Mouse (Mus musculus): ENCODE data around the gene Hoxc11.

The Hoxc11 gene

DNA sequence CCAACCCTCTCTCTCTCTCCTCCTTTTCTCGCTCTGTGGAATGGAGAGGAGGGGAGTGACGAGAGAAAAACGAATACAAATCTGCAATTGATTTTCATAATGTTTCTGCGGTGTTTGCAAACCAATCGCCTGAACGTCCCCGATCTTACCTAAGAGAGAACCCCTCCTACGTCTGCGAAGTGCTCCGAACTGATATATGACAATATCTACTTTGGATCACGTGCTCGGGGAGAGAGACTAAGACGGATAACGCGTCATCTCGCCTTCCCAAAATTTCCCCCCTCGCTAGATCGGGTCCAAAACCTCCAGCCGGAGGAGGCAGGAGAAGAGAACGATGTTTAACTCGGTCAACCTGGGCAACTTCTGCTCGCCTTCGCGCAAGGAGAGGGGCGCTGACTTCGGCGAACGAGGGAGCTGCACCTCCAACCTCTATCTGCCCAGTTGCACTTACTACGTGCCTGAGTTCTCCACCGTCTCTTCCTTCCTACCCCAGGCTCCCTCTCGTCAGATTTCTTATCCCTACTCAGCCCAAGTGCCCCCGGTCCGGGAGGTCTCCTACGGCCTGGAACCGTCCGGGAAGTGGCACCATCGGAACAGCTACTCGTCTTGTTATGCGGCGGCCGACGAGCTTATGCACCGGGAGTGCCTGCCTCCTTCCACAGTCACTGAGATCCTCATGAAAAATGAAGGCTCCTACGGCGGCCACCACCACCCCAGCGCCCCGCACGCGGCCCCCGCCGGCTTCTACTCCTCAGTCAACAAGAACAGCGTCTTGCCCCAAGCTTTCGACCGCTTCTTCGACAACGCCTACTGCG is at the start of gene Hoxc11:
Gene Hoxc11 (plus strand): TSS at position 236 of the 815 bp plus-strand sequence.
- no peak for DNase-seq

- DNase-seq, result no peak
These were observed 49.3 kb upstream of the Hoxc11 start for GRCm38 (mm10) chr15:102904946-102905345.

GRCm38 (mm10) chr15:102909536-102909935 is 44.7 kb upstream of the Hoxc11 start:
- no peak for DNase-seq

- DNase-seq, result no peak
These were observed 44.2 kb upstream of the Hoxc11 start for GRCm38 (mm10) chr15:102910038-102910437.

GRCm38 (mm10) chr15:102910496-102911095 is 43.6 kb upstream of the Hoxc11 start:
- DNase-seq, result no peak

DNA sequence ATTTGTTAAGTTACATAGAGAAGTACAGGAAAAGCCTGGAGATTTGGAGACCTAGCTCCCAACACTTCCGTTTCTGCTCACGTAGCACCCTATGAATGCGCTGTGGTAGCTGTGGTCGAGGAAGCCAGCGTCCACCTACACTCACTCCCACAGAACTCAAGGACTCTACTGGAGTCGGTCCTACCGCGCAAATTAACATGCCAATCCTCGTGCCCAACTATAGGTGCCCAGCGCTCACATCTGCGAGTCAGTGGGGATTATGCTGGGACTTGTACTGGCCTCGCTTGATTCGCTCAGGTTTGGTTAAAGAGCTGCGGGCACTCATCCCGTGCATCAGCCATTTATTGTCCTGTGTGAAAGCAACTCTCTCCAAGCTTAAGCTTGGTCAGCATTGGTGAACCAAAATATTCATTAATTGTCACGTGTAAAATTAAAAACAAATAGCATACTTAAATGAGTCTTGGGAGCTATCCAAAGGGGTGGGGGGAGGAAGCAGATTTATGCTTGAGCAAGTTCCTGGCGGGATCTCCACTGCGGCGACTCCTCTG is 41.1 kb upstream of the Hoxc11 start:
- no peak for DNase-seq

DNA sequence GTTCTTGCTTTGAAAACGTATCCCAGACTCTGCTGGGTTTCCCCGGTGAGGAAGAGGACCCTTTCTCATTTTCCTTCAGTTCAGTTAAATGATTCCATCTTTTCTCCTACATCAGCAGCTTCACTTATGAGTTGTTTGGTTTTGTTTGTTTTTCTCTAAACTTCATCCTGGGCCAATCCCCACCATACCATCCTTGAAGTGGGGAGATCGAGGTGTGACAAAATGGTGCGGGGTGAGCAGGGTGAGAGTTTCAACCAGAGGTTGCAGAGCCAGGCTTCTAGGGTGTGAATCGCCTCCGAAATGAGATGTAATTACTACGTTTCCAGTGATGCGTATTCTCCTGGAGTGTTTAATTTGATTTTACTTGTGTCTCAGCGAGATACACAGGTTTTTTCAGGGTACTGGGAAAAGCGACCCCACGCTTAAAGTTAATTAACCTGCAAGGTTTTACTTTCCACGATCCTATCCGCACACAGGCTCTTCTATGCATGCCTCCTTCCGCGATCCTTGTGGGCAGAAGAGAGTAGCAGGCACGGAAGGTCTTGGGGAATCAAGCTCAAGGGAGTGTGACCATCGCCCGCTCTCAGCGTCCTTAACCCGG is 36.2 kb upstream of the Hoxc11 start:
- DNase-seq, result no peak

- no peak for DNase-seq
These were observed 35.5 kb upstream of the Hoxc11 start for GRCm38 (mm10) chr15:102918611-102919265.

DNA sequence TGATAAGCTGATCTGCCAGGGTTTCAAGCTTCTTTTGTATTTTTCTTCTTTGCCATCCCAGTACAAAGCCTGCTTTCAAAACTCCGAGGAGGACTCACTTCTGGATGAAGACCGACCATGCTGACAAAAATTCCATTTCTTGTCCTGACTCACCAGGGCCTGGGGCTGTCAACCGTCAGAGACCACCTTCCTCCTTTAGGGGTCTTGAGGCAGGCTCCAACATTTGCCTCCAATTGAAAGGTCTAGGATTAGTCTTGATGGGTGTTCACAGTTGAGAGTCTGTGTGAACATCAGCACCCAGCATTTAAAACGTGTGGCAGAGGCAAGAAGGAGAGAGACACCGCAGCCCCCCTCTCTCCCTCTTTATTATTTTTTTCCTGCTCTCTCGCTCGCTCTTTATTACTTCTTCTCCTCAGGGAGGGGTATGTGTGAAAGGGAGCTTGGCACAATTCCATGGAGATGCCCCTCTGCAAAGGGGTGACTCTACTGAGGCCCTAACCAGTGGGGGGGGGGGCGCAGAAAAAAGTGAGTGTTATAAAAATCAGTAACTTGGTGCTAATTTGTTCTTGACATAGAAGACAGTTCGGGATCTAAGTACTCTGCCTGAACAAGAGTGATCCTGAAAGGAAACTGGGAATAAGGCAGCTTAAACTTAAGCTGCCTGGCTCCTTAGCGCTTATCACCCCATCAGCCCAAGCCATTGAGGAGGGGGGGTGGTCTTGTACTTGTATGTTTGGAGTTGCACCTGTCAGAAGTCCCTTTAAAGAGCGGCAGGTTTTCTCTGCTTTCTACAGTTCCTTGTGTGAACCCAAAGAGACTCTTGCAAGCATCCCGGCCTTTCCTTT is 34.7 kb upstream of the Hoxc11 start:
- no peak for DNase-seq

- no peak for DNase-seq
These were observed 33.6 kb upstream of the Hoxc11 start for GRCm38 (mm10) chr15:102920619-102921018.

DNA sequence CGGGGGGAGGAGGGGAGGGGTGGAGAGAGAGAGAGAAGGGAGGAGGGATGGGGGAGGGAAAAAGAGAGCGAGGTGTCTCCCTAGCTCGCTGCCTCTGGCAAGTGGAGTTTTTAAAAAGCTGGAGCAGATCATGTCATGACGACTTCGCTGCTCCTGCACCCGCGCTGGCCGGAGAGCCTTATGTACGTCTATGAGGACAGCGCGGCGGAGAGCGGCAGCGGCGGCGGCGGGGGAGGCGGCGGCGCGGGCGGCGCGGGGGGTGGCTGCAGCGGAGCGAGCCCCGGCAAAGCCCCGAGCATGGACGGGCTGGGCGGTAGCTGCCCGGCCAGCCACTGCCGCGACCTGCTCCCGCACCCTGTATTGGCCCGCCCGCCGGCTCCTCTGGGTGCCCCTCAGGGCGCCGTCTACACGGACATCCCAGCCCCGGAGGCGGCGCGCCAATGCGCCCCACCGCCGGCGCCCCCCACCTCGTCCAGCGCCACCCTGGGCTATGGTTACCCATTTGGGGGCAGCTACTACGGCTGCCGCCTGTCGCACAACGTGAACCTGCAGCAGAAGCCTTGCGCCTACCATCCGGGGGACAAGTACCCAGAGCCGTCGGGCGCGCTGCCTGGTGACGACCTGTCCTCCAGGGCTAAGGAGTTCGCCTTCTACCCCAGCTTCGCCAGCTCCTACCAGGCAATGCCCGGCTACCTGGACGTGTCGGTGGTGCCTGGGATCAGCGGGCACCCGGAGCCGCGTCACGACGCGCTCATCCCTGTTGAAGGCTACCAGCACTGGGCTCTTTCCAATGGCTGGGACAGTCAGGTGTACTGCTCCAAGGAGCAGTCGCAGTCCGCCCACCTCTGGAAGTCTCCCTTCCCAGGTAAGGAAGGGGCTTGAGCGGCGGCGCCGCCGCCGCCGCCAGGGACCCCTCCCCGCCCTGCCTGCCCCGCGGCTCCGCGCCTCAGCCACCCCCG is 32.9 kb upstream of the Hoxc11 start, which contains the start of gene Hoxc13:
Gene Hoxc13 (plus strand): TSS at position 51 of the 959 bp plus-strand sequence.
- DNase-seq, result no peak

GRCm38 (mm10) chr15:102922012-102922362 is 32.2 kb upstream of the Hoxc11 start:
- no peak for DNase-seq

GRCm38 (mm10) chr15:102922636-102923500 is 31.4 kb upstream of the Hoxc11 start:
- DNase-seq, result no peak

GRCm38 (mm10) chr15:102927032-102927645 is 27.1 kb upstream of the Hoxc11 start:
- DNase-seq, result no peak

GRCm38 (mm10) chr15:102931706-102932358 is 22.4 kb upstream of the Hoxc11 start:
- DNase-seq, result no peak

- no peak for DNase-seq
These were observed 19.8 kb upstream of the Hoxc11 start for GRCm38 (mm10) chr15:102934438-102934837.

DNA sequence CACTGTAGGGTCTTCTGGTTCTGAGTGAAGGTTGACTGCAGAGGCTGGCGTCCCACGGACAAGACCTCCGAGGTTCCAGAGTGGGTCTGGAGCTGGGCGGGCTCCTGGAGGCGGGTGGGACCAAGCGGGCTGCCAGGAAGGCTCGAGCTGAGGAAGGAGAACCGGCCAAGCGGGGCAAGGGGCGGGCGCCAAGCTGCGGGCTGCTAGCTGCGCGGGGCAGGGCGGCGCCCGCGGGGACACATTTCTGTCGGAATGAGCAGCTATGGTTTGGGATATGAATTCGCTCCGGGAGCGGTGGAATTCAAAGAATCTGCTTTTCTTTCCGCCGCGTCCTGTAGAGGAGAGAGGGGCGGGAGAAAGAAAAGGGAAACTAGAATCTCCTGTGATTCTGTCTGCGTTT is 19.3 kb upstream of the Hoxc11 start:
- no peak for DNase-seq

- no peak for DNase-seq
These were observed 17.8 kb upstream of the Hoxc11 start, which contains the start of gene Hoxc12 for GRCm38 (mm10) chr15:102936279-102936972. Hoxc12 (plus strand) TSS chr15:102936757.
